Mouse (Mus musculus) limb, embryonic 10.5 days (tissue): ENCODE measurements around the gene Ldhb. TPM values are rescaled to one million over a fixed set of nuclear protein-coding genes. Genes with fewer than 3 reads are reported as not detected.

Source experiments
- DNase-seq: peaks from one replicate; pipeline ENCODE4 v3.0.0-alpha.2; 2017; ENCODE audit warnings: low spot score
- H3K27ac ChIP-seq: fragments of 300-500 bp; sonication (generic); 2 replicates; pipeline ENCODE4 v1.5.1; 2016; ENCODE audit warnings: mild to moderate bottlenecking
- H3K27me3 ChIP-seq: fragments of 300-500 bp; sonication (generic); 2 replicates; pipeline ENCODE4 v1.6.1; 2016; ENCODE audit warnings: low read depth, mild to moderate bottlenecking; ENCODE audit not compliant: poor library complexity, severe bottlenecking
- H3K36me3 ChIP-seq: fragments of 300-500 bp; sonication (generic); 2 replicates; pipeline ENCODE4 v1.6.1; 2016; ENCODE audit warnings: mild to moderate bottlenecking, moderate library complexity
- H3K4me1 ChIP-seq: fragments of 300-500 bp; sonication (generic); 2 replicates; pipeline ENCODE4 v1.6.1; 2016
- H3K4me3 ChIP-seq: fragments of 300-500 bp; sonication (generic); 2 replicates; pipeline ENCODE4 v1.5.1; 2016; ENCODE audit warnings: mild to moderate bottlenecking, moderate library complexity
- H3K9me3 ChIP-seq: fragments of 300-500 bp; sonication (generic); replicated peaks from 2 replicates; pipeline ENCODE4 v1.6.1; 2016; ENCODE audit warnings: mild to moderate bottlenecking
- WGBS: fragments of 180-500 bp; shearing (Covaris S2); methylation state at CpG from one replicate; pipeline ENCODE4 v1.1.7; 2016; 5-methylcytosine and 5-hydroxymethylcytosine counted together
- polyA plus RNA-seq: library from polyadenylated mRNA; unstranded; fragments of >200 nt; fragmentation: Nextera tagmentation; extraction: Ambion mirVana; gene quantifications from 2 replicates; pipeline ENCODE4 v1.2.1, GENCODE M21; 2016

Gene Ldhb
- polyA plus RNA-seq, 1 experiment from 2014 or later = 535 TPM

DNA sequence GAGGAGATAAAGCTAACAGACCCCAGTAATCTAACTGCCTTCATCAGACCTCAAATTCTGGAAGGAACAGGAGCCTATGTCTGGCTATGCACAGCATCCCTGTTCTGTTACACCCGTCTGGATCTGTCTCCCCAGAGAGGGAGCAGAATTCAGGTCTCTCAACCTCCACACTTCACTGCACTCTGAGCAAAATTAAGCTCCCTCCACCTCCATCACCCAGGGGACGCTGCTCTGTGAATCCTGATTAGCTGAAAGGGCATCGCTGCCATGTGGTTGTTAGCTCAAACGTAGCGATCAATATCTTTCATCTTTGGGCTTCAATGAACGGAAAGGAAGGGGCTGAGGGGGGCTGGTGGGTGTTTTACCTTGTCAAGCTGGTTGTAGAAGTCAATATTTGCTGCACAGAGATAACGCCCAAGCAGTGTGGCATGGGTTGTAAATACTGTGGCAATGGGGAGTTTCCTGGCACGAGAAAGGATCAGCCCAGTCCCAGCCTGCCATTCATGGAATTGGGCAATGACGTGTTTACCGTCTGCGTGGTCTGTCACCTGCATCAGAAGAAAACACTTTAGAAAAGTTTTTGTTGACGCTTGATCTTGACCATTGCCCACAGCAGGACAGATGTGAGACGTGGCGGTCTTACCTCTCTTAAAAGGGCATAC is 48.6 kb downstream of the Ldhb start:
- H3K27me3 ChIP-seq = no peaks in the 10 kb centered on the region
- no peaks in the 10 kb centered on the region for H3K36me3 ChIP-seq
- H3K27ac ChIP-seq = no peak overlapping the region
- no peak for DNase-seq
- H3K4me1 ChIP-seq = no peaks in the 10 kb centered on the region
- H3K9me3 ChIP-seq = no peaks in the 10 kb centered on the region
- 85% methylated on average over 14 of the region's 14 CpGs for WGBS
- H3K4me3 ChIP-seq = no peak overlapping the region

DNA sequence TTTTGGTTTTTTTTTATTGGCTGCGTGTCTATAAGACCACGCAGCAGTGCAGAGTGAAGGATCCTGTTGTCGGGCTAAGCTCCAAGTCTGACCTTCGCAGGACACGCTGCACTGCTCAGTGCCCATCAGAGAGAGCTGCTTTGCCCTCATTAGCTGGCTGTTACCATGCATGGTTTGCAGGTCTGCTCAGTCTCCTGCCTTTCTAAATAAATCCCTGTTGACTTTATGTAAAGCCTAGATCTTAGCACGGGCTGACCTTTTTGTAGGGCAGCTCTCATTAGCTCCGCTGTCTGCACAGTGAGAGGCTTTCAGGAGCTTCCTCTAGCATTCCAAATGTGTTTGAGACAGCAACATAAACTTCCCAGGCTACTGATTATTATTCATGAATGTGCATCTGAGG is 49.7 kb downstream of the Ldhb start:
- Histone ChIP-seq H3K4me1 (no peaks in the 10 kb centered on the region), H3K27me3 (no peaks in the 10 kb centered on the region), H3K9me3 (no peaks in the 10 kb centered on the region), H3K27ac (no peak overlapping the region), H3K36me3 (no peaks in the 10 kb centered on the region), H3K4me3 (no peak overlapping the region)
- no peak for DNase-seq
- 68% methylated on average over 7 of the region's 7 CpGs for WGBS

DNA sequence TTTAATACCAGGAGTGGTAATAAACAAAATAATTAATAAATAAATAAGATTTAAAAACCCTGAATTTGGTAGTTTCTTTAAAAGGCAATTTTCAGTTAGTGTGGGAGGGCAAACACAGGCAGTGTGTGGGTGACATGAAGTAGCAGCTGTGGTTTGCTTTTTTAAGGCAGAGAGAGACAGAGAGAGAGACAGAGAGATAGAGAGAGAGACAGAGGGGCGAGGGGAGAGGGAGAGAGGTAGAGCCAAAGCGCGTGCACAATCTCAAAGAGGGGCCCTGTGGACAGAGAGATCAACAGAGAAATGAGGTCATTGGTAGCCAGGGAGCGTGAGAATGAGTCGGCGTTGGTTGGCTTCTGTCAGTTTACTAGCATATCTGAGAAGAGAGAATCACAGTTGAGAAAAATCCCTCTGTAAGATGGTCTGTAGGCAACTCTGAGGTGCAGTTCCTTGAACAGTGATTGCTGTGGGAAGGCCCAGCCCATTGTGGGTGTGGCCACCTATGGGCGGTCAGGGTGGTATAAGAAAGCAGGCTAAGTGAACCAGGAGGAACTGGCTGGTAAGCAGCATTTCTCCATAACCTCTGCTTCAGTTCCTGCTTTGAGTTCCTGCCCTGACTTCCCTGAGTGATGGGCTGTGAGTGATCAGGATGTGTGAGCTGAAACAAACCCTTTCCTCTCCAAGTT is 52.3 kb downstream of the Ldhb start:
- Histone ChIP-seq H3K9me3 (no peaks in the 10 kb centered on the region), H3K27ac (no peak overlapping the region), H3K27me3 (no peaks in the 10 kb centered on the region), H3K4me3 (no peak overlapping the region), H3K36me3 (no peaks in the 10 kb centered on the region), H3K4me1 (no peaks in the 10 kb centered on the region)
- 71% methylated on average over 7 of the region's 7 CpGs for WGBS
- no peak for DNase-seq

DNA sequence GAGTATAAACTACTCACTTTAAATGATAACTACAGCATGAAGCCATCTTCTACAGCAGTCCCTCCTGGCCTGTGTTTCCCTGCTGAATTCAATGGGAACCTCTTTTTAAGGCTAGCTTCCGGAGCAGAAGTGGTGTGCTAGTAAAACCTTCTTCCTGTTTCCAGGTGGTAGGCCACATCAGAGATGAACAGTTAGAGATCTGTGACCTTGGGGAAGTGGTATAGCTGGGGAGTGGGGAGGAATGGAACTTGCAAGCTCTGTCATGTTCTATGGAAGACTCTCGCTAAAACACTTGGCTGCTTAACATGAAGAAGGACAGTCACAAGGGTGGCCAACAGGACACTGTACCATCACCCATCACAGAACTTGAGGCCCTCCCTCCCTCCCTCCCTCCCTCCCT is 54.4 kb downstream of the Ldhb start:
- Histone ChIP-seq H3K4me3 (no peak overlapping the region), H3K27me3 (no peaks in the 10 kb centered on the region), H3K27ac (no peak overlapping the region), H3K36me3 (no peaks in the 10 kb centered on the region), H3K9me3 (no peaks in the 10 kb centered on the region), H3K4me1 (no peaks in the 10 kb centered on the region)
- WGBS = 81% methylated on average over 2 of the region's 2 CpGs
- no peak for DNase-seq

DNA sequence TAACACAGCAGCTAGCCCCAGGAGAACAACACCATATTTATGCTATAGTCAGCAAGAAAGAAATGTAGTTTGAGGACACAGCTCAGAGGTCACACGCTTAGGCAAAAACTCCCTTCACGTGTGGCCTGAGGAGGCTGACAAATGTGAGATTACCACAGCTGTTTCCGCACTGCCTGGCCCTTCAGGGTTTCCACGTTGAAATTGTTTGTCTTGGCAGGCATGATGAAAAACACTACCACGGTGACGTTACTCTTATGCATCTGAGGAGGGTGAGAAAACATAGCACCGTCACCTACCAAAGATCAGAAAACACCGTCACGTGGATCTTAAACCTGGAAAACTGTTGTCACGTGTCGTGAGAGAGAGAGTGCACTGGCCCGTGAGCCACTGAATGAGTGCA is 56.4 kb downstream of the Ldhb start:
- no peaks in the 10 kb centered on the region for H3K36me3 ChIP-seq
- no peak for DNase-seq
- H3K9me3 ChIP-seq = no peaks in the 10 kb centered on the region
- no peak overlapping the region for H3K4me3 ChIP-seq
- no peak overlapping the region for H3K27ac ChIP-seq
- no peaks in the 10 kb centered on the region for H3K27me3 ChIP-seq
- WGBS = 87% methylated on average over 12 of the region's 12 CpGs
- H3K4me1 ChIP-seq = no peaks in the 10 kb centered on the region

Other genes starting within 250 kb of the Ldhb start
- gene Iapp, start 209.5 kb downstream of the Ldhb start, polyA plus RNA-seq = not detected in 2 replicates
- gene Slco1a5, start 185.0 kb downstream of the Ldhb start, polyA plus RNA-seq = 0.06 TPM in 1 of 2 replicates, not detected in the other
- 13.5 and 17.0 TPM in 2 replicates for gene Pyroxd1, start 162.3 kb downstream of the Ldhb start, polyA plus RNA-seq
- gene Recql, start 120.9 kb downstream of the Ldhb start, polyA plus RNA-seq = 30.0 and 31.5 TPM in 2 replicates
- gene Golt1b, start 120.7 kb downstream of the Ldhb start, polyA plus RNA-seq = 115 and 125 TPM in 2 replicates
- 0.54 and 0.78 TPM in 2 replicates for gene Spx, start 94.5 kb downstream of the Ldhb start, polyA plus RNA-seq
- gene Gys2, start 34.8 kb downstream of the Ldhb start, polyA plus RNA-seq = not detected in 2 replicates
- gene Kcnj8, start 63.7 kb upstream of the Ldhb start, polyA plus RNA-seq = 0.09 and 0.16 TPM in 2 replicates
- gene Abcc9, start 194.4 kb upstream of the Ldhb start, polyA plus RNA-seq = 1.1 and 1.2 TPM in 2 replicates
- gene Cmas, start 248.7 kb upstream of the Ldhb start, polyA plus RNA-seq = 65.1 and 70.4 TPM in 2 replicates